Mouse (Mus musculus) embryonic facial prominence, embryonic 12.5 days (tissue): ENCODE measurements around the gene Hnrnpdl. TPM values are rescaled to one million over a fixed set of nuclear protein-coding genes. Genes with fewer than 3 reads are reported as not detected.

Source experiments
- ATAC-seq: fragments of 200-750 bp; cut with Nextera tagmentation; 2 replicates; pipeline ENCODE4 v1.8.0; 2017; ENCODE audit not compliant: insufficient number of reproducible peaks, insufficient read depth, low FRiP score, low TSS enrichment
- H3K27ac ChIP-seq: fragments of 300-500 bp; sonication (generic); 2 replicates; pipeline ENCODE4 v1.5.1; 2016; ENCODE audit warnings: mild to moderate bottlenecking
- H3K27me3 ChIP-seq: fragments of 300-500 bp; sonication (generic); 2 replicates; pipeline ENCODE4 v1.6.1; 2016; ENCODE audit warnings: mild to moderate bottlenecking, moderate library complexity
- H3K36me3 ChIP-seq: fragments of 300-500 bp; sonication (generic); 2 replicates; pipeline ENCODE4 v1.6.1; 2016; ENCODE audit warnings: mild to moderate bottlenecking
- H3K4me1 ChIP-seq: fragments of 300-500 bp; sonication (generic); 2 replicates; pipeline ENCODE4 v1.6.1; 2016
- H3K4me2 ChIP-seq: fragments of 300-500 bp; sonication (generic); replicated peaks from 2 replicates; pipeline ENCODE4 v1.6.1; 2016; ENCODE audit warnings: mild to moderate bottlenecking, moderate library complexity
- H3K4me3 ChIP-seq: fragments of 300-500 bp; sonication (generic); 2 replicates; pipeline ENCODE4 v1.5.1; 2016; ENCODE audit warnings: mild to moderate bottlenecking
- H3K9ac ChIP-seq: fragments of 300-500 bp; sonication (generic); 2 replicates; pipeline ENCODE4 v1.6.1; 2016; ENCODE audit warnings: mild to moderate bottlenecking, moderate library complexity
- H3K9me3 ChIP-seq: fragments of 300-500 bp; sonication (generic); 2 replicates; pipeline ENCODE4 v1.6.1; 2016; ENCODE audit warnings: mild to moderate bottlenecking, moderate library complexity
- WGBS: fragments of 180-500 bp; shearing (Covaris S2); methylation state at CpG from one replicate; pipeline ENCODE4 v1.1.7; 2016; 5-methylcytosine and 5-hydroxymethylcytosine counted together
- polyA plus RNA-seq: library from polyadenylated mRNA; unstranded; fragments of >200 nt; fragmentation: Nextera tagmentation; extraction: Ambion mirVana; gene quantifications from 2 replicates; pipeline ENCODE4 v1.2.1, GENCODE M21; 2016

The Hnrnpdl gene
- polyA plus RNA-seq, 1 experiment from 2014 or later: 261 TPM

- peaks cover 37% of the 10 kb centered on the region for H3K36me3 ChIP-seq
- no peak overlapping the region for H3K4me3 ChIP-seq
- no peak overlapping the region for H3K4me2 ChIP-seq
- H3K27ac ChIP-seq: no peak overlapping the region
- ATAC-seq: no peak
- 95% methylated on average over 16 of the region's 16 CpGs for WGBS
- H3K4me1 ChIP-seq: no peaks in the 10 kb centered on the region
- no peaks in the 10 kb centered on the region for H3K27me3 ChIP-seq
- H3K9ac ChIP-seq: no peak overlapping the region
- H3K9me3 ChIP-seq: no peaks in the 10 kb centered on the region
Observed at GRCm38 (mm10) chr5:100067579-100067978, 28.1 kb upstream of the Hnrnpdl start.

GRCm38 (mm10) chr5:100060876-100061275 lies 21.4 kb upstream of the Hnrnpdl start:
- no peak overlapping the region for H3K9ac ChIP-seq

GRCm38 (mm10) chr5:100059326-100059725 lies 19.9 kb upstream of the Hnrnpdl start:
- peaks cover 38% of the 10 kb centered on the region for H3K36me3 ChIP-seq
- H3K27me3 ChIP-seq: no peaks in the 10 kb centered on the region
- 51% methylated on average over 6 of the region's 6 CpGs for WGBS
- no peak for ATAC-seq
- H3K4me2 ChIP-seq: no peak overlapping the region
- no peak overlapping the region for H3K9ac ChIP-seq
- H3K4me3 ChIP-seq: no peak overlapping the region
- H3K9me3 ChIP-seq: no peaks in the 10 kb centered on the region
- no peak overlapping the region for H3K27ac ChIP-seq
- peaks cover 5% of the 10 kb centered on the region; the same call in 1 of the 2 replicates for H3K4me1 ChIP-seq

More at GRCm38 (mm10) chr5:100060876-100061275, 21.4 kb upstream of the Hnrnpdl start:
- Histone ChIP-seq H3K4me2 (no peak overlapping the region), H3K27me3 (no peaks in the 10 kb centered on the region), H3K4me3 (no peak overlapping the region), H3K9me3 (no peaks in the 10 kb centered on the region), H3K36me3 (peaks cover 50% of the 10 kb centered on the region), H3K4me1 (peaks cover 3% of the 10 kb centered on the region; the same call in 1 of the 2 replicates), H3K27ac (no peak overlapping the region)
- 93% methylated on average over 14 of the region's 14 CpGs for WGBS
- no peak for ATAC-seq

GRCm38 (mm10) chr5:100058729-100059128 lies 19.3 kb upstream of the Hnrnpdl start:
- Histone ChIP-seq H3K27ac (no peak overlapping the region), H3K4me3 (no peak overlapping the region), H3K4me1 (peaks cover 9% of the 10 kb centered on the region; the same call in 1 of the 2 replicates), H3K36me3 (peaks cover 32% of the 10 kb centered on the region), H3K9me3 (no peaks in the 10 kb centered on the region), H3K4me2 (no peak overlapping the region), H3K9ac (no peak overlapping the region), H3K27me3 (no peaks in the 10 kb centered on the region)
- 35% methylated on average over 6 of the region's 6 CpGs for WGBS
- no peak for ATAC-seq

GRCm38 (mm10) chr5:100057461-100058209 lies 18.2 kb upstream of the Hnrnpdl start:
- Histone ChIP-seq H3K27ac (no peak overlapping the region), H3K27me3 (no peaks in the 10 kb centered on the region), H3K4me1 (peaks cover 9% of the 10 kb centered on the region; the same call in 1 of the 2 replicates), H3K36me3 (peaks cover 28% of the 10 kb centered on the region), H3K9ac (no peak overlapping the region), H3K9me3 (no peaks in the 10 kb centered on the region), H3K4me2 (no peak overlapping the region), H3K4me3 (no peak overlapping the region)
- ATAC-seq: no peak
- 87% methylated on average over 14 of the region's 15 CpGs for WGBS

- H3K4me3 ChIP-seq: no peak overlapping the region
- no peak for ATAC-seq
- H3K9ac ChIP-seq: no peak overlapping the region
- WGBS: 89% methylated on average over 5 of the region's 5 CpGs
- H3K4me1 ChIP-seq: peaks cover 9% of the 10 kb centered on the region; the same call in 1 of the 2 replicates
- no peak overlapping the region for H3K27ac ChIP-seq
- peaks cover 20% of the 10 kb centered on the region for H3K36me3 ChIP-seq
- H3K9me3 ChIP-seq: no peaks in the 10 kb centered on the region
- H3K4me2 ChIP-seq: no peak overlapping the region
- no peaks in the 10 kb centered on the region for H3K27me3 ChIP-seq
Observed at GRCm38 (mm10) chr5:100055866-100056369, 16.5 kb upstream of the Hnrnpdl start.

- no peak overlapping the region for H3K4me3 ChIP-seq
- H3K36me3 ChIP-seq: peaks cover 16% of the 10 kb centered on the region; the same call in 1 of the 2 replicates
- no peaks in the 10 kb centered on the region for H3K9me3 ChIP-seq
- no peak overlapping the region for H3K4me2 ChIP-seq
- 75% methylated on average over 11 of the region's 11 CpGs for WGBS
- no peak overlapping the region for H3K27ac ChIP-seq
- H3K9ac ChIP-seq: no peak overlapping the region
- H3K27me3 ChIP-seq: no peaks in the 10 kb centered on the region
- no peak for ATAC-seq
- H3K4me1 ChIP-seq: peaks cover 9% of the 10 kb centered on the region; the same call in 1 of the 2 replicates
Observed at GRCm38 (mm10) chr5:100054807-100055547, 15.5 kb upstream of the Hnrnpdl start.

- Histone ChIP-seq H3K27me3 (no peaks in the 10 kb centered on the region), H3K27ac (no peak overlapping the region), H3K9me3 (no peaks in the 10 kb centered on the region), H3K36me3 (0 out of 2 replicates have a peak, but pooled peaks cover 9% of the 10 kb centered on the region), H3K4me1 (peaks cover 11% of the 10 kb centered on the region; the same call in 1 of the 2 replicates), H3K4me2 (no peak overlapping the region), H3K9ac (no peak overlapping the region), H3K4me3 (no peak overlapping the region)
- ATAC-seq: no peak
- WGBS: 89% methylated on average over 7 of the region's 7 CpGs
Observed at GRCm38 (mm10) chr5:100052728-100053127, 13.3 kb upstream of the Hnrnpdl start.

GRCm38 (mm10) chr5:100049904-100050303 lies 10.4 kb upstream of the Hnrnpdl start:
- Histone ChIP-seq H3K27me3 (no peaks in the 10 kb centered on the region), H3K4me2 (no peak overlapping the region), H3K27ac (no peak overlapping the region), H3K4me1 (peaks cover 22% of the 10 kb centered on the region; the same call in 1 of the 2 replicates), H3K36me3 (0 out of 2 replicates have a peak, but pooled peaks cover 9% of the 10 kb centered on the region), H3K9me3 (no peaks in the 10 kb centered on the region), H3K9ac (no peak overlapping the region), H3K4me3 (no peak overlapping the region)
- 94% methylated on average over 3 of the region's 3 CpGs for WGBS
- no peak for ATAC-seq

- peaks cover 16% of the 10 kb centered on the region; the same call in 1 of the 2 replicates for H3K4me1 ChIP-seq
- no peak overlapping the region for H3K4me2 ChIP-seq
- ATAC-seq: no peak
- no peaks in the 10 kb centered on the region for H3K9me3 ChIP-seq
- H3K27me3 ChIP-seq: no peaks in the 10 kb centered on the region
- 0 out of 2 replicates have a peak, but pooled peaks cover 12% of the 10 kb centered on the region for H3K36me3 ChIP-seq
- H3K4me3 ChIP-seq: no peak overlapping the region
- H3K9ac ChIP-seq: no peak overlapping the region
- WGBS: 62% methylated on average over 7 of the region's 7 CpGs
- no peak overlapping the region for H3K27ac ChIP-seq
Observed at GRCm38 (mm10) chr5:100047871-100048270, 8.4 kb upstream of the Hnrnpdl start.

- no peak overlapping the region for H3K4me2 ChIP-seq
- no peaks in the 10 kb centered on the region for H3K9me3 ChIP-seq
- H3K27ac ChIP-seq: no peak overlapping the region
- H3K4me3 ChIP-seq: no peak overlapping the region
- 0 out of 2 replicates have a peak, but pooled peaks cover 9% of the 10 kb centered on the region for H3K36me3 ChIP-seq
- ATAC-seq: no peak
- H3K9ac ChIP-seq: no peak overlapping the region
- 65% methylated on average over 8 of the region's 8 CpGs for WGBS
- no peaks in the 10 kb centered on the region for H3K27me3 ChIP-seq
- H3K4me1 ChIP-seq: peaks cover 16% of the 10 kb centered on the region; the same call in 1 of the 2 replicates
Observed at GRCm38 (mm10) chr5:100047143-100047640, 7.7 kb upstream of the Hnrnpdl start.
